Mouse (Mus musculus): ENCODE data around the gene Gm10488.
"Not testable (repeated sequence)": the region's sequence is repeated elsewhere in the genome, so short reads cannot be mapped to it uniquely, and the experiment has no call there.

Gm10488 gene

GRCm38 (mm10) chrX:29976014-29976413, at the start of gene Gm10488:
Gene Gm10488, plus strand, starts transcription at chrX:29976314.
- DNase-seq (ENCODE audit: extremely low spot score, low spot score): not testable (repeated sequence)
